Mouse (Mus musculus): ENCODE results near the gene 2810408A11Rik.
A peak's percentile ranks its signal among the peaks of the same experiment; 100 is the strongest.

The 2810408A11Rik gene

GRCm38 (mm10) chr11:69900471-69901405 lies at the start of gene 2810408A11Rik, which contains the start of gene Neurl4:
2810408A11Rik (minus strand) TSS chr11:69900987.
Neurl4 (plus strand) TSS chr11:69901072.
- DNase-seq, result peak; percentile 87 to 90

DNA sequence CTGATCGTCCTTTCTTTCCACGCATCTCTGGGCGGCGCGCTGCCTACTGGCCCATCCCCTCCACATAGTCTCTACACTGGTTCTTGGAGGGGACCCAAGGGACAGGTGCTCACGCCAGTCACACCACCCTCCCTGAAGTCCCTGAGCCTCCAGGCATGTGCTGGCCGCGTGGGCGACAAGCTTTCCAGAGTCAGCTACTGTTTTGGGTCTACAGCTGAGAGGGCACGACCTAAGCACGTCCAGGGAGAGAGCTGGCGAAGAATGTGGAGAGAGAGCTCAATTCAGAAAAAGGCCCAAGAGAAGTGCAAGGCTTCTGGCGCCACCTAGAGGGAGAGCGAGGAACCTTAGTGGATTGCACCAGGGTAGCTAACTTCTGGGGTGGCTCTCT lies 48.0 kb upstream of the 2810408A11Rik start:
- peak; percentile 92 to 93 for DNase-seq

- peak; percentile 87 to 90 for DNase-seq
These were observed 47.4 kb upstream of the 2810408A11Rik start, which contains the start of gene Slc2a4 for GRCm38 (mm10) chr11:69948066-69948762. Slc2a4 (minus strand) TSS chr11:69948188.

GRCm38 (mm10) chr11:69947337-69948065 lies 46.7 kb upstream of the 2810408A11Rik start:
- no peak for DNase-seq

GRCm38 (mm10) chr11:69945997-69946891 lies 45.5 kb upstream of the 2810408A11Rik start:
- no peak for DNase-seq

GRCm38 (mm10) chr11:69945216-69945615 lies 44.4 kb upstream of the 2810408A11Rik start:
- no peak for DNase-seq

GRCm38 (mm10) chr11:69940962-69941361 lies 40.2 kb upstream of the 2810408A11Rik start:
- DNase-seq, result no peak

- DNase-seq, result no peak
These were observed 38.9 kb upstream of the 2810408A11Rik start for GRCm38 (mm10) chr11:69939731-69940130.

- no peak for DNase-seq
These were observed 38.4 kb upstream of the 2810408A11Rik start for GRCm38 (mm10) chr11:69939181-69939580.

DNA sequence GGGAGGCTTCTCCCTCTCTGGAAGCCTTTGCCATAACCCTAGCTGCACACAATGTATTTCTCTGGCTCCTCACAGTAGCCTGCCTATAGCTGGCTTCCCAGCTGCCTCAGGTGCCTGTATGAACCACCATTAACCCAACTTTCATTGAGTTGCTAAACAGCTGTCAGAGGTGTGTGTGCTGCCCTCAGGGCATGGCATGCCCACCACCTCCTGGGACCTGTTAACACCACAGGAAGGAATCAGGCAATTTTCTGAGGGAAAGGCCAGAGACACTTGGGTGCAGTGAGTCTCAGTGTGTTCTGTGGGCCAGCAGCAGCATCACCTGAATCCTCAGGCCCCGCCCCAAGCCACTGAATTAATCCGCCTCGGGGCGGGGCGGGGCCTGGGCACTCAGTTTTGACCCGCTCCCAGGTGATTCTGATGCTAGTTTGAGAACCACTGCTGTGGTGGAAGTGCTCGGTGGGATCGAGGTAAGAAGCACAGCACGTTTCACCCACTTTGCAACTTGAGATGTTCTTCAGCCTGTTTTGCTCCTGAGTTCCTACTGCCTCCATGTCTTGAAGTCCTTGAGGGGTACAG lies 37.7 kb upstream of the 2810408A11Rik start:
- DNase-seq, result no peak

DNA sequence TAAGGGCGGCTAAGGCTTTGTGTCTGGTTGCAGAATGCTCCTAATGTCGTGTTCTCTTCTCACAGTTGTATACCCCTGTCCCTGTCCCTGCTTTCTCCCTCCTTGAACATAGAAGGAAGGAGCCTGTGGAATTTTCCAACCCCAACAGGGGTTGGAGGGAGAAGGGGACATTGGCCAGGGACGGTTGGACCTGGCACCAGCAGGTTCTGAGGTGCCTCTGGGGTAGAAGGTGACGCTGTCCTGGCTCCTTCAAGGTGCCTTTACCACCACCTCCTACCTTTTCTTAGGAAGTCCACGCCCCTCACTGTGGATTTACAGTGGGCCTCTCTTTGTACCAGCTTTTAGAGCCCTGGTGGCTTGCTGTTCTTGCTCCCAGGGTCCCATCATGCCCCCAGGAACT lies 37.0 kb upstream of the 2810408A11Rik start:
- DNase-seq, result no peak

- DNase-seq, result no peak
These were observed 36.6 kb upstream of the 2810408A11Rik start for GRCm38 (mm10) chr11:69937385-69937784.

DNA sequence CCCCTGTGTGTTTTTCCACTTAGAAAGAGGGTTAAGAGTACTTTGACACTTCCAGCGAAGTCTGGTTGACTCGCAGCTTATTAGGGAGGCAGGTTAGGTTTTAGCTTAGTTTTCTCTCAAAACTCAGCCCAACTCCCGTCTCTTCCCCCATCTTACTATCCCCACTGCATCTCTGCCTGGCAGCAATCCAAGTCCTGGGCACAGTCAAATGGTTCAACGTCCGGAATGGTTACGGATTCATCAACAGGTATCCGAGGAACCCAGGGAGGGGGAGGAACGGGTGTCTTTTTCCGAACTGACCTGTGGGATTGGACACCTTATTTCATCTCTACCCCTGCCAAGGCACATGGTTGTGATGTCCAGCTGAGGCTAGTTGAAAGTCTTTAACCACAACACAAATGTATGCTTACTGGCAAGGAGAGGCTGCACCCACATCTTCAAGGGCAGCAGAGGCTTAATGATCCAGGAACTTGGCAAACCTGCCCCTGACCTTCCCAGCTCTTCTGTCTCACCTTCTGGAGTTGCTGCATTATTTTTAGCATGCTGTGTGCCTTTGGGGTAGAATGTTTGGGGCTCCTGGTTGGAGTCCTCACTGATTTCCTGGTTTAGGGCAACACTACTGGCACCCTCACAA lies 36.0 kb upstream of the 2810408A11Rik start:
- no peak for DNase-seq

GRCm38 (mm10) chr11:69936156-69936555 lies 35.4 kb upstream of the 2810408A11Rik start:
- DNase-seq, result peak in 1 of 2 experiments; percentile 27

DNA sequence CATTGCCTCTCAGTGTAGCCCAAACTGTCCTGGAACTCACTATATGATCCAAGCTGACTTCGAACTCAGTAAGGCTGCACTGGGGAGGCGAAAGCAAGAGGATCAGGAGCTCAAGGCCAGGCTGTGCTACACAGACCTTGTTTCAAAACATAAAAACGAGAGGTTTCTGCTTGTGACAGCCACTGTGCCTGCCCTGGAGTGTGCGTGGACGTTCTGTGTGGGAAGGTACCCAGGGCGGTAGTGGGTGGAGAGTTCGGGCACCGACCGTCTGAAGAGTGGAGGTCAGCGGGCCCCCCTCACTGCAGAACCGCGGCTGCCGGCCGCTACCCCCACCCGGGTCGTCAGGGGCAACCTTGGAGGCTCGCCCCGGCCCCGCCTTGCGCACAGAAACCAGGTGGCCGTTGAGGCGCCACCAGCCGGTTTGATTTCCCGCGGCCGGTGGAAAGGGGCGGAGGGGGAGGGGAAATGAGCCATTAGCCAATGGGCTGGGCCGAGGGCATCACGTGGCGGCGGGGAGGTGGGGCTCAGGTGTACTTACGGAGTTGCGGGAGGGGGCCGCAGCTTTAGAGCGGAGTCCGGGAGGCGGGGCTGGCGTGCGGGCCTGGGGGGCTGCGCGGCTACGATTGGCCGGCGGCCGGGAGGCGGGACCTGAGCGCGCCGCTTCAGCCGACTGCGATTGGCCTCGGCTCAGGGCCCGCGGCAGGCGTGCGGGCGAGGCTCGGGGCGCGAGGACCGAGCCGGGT lies 34.5 kb upstream of the 2810408A11Rik start, which contains the start of gene Ybx2:
Gene Ybx2 (plus strand): TSS at position 660 of the 743 bp plus-strand sequence.
- peak; percentile 88 to 90 for DNase-seq

DNA sequence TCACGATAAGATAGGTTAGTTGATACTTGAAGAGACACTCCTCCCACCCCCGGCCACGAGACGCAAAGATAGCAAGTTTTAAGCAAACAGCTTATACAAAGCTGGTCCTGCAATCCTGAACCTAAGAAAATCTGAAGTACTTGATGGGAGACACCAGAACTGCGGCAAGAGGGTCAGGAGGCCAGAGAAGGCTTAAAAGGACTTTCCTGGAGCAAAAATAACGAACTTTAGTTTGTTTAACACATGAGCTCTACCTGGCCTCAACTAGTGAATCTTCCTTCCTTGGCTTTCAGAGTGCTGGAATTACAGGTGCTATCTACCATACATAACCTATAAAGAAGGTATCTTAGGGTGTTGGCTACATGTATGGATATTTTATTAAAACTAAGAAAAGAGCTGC lies 33.9 kb upstream of the 2810408A11Rik start:
- no peak for DNase-seq

DNA sequence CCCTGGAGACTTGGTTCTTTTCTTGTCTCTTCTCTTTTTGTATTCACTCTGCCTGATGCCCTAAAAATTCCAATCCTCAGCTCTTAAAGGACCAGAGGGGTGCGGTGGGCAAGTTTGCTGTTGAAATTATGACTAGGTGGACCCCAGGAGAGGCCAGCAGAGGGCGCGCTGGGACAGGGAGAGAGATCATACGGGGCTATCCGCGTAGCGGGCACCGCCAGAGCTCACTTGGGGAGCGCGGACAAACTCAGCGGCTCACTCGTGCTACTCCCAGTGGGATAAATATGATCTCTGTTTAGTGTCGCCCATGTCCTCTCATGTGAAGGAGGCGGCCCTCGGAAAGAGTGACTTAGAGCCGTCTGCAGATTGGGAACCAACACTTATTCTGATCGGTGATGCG lies 33.4 kb upstream of the 2810408A11Rik start:
- DNase-seq, result peak; percentile 94 to 95

DNA sequence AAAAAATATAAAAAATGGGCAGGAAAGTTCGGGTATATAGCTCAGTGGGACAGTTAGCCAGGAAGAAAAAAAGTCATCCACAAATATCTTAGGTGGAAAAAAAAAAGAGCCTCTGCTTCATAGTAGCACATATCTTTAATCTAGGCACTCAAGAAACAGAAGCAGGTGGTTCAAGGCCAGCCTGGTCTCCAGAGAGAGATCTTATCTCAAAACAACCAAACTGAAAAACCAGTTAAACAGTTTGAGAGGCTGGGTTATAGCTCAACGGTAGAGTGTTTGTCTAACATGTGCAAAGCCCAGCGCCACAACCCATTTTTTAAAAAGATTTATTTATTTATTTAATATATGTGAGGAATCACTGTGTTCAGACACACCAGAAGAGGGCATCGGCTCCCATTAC lies 32.3 kb upstream of the 2810408A11Rik start:
- DNase-seq, result no peak

GRCm38 (mm10) chr11:69932254-69932653 lies 31.5 kb upstream of the 2810408A11Rik start:
- peak; percentile 33 to 35 for DNase-seq

- no peak for DNase-seq
These were observed 31.0 kb upstream of the 2810408A11Rik start for GRCm38 (mm10) chr11:69931769-69932168.

Data from B cell, adult 2 months (primary cell).